Mouse (Mus musculus): ENCODE results near the gene Olfr1158.
"Not testable (repeated sequence)": the region's sequence is repeated elsewhere in the genome, so short reads cannot be mapped to it uniquely, and the experiment has no call there.

The Olfr1158 gene

GRCm38 (mm10) chr2:87989813-87990212 is at the start of gene Olfr1158:
Gene Olfr1158, plus strand, starts transcription at chr2:87990113.
- DNase-seq (ENCODE audit: low read depth, low spot score), result no peak

DNA sequence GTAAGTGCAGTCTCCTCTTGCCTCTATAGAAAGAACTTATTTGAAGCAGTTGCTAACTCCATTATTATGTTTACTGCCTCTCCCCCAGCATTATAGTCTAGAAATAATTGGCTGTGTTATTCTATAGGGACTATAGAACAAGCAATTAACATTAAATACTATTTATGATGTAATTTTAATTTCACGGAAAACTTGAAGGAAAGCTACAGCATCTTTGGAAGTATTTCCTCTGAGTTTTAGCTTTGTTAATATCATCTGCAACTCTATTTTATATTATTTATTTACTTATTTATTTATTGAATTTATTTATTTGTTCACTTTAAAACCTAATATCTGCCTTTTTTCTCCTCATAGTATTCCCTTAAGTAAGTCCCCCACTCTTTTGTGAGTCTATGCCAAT is 44.9 kb upstream of the Olfr1158 start, which contains the start of gene Olfr1155:
Gene Olfr1155 (minus strand): TSS at position 101 of the 400 bp plus-strand sequence.
- DNase-seq (ENCODE audit: low read depth, low spot score), result no peak

- no peak for DNase-seq (ENCODE audit: low read depth, low spot score)
These were observed 36.9 kb upstream of the Olfr1158 start, which contains the start of gene Olfr1156 for GRCm38 (mm10) chr2:87953000-87953399. Gene Olfr1156, minus strand, starts transcription at chr2:87953100.

GRCm38 (mm10) chr2:87968199-87968598 is 21.7 kb upstream of the Olfr1158 start, which contains the start of gene Olfr1157:
Gene Olfr1157, minus strand, starts transcription at chr2:87968299.
- DNase-seq (ENCODE audit: low read depth, low spot score), result no peak

- no peak for DNase-seq (ENCODE audit: low read depth, low spot score)
These were observed 15.3 kb upstream of the Olfr1158 start, which contains the start of gene Olfr74 for GRCm38 (mm10) chr2:87974563-87974962. Gene Olfr74, minus strand, starts transcription at chr2:87974663.

- DNase-seq (ENCODE audit: low read depth, low spot score), result no peak
These were observed 17.8 kb downstream of the Olfr1158 start, which contains the start of gene Olfr1160 for GRCm38 (mm10) chr2:88007515-88008318. Gene Olfr1160, minus strand, starts transcription at chr2:88008268.

DNA sequence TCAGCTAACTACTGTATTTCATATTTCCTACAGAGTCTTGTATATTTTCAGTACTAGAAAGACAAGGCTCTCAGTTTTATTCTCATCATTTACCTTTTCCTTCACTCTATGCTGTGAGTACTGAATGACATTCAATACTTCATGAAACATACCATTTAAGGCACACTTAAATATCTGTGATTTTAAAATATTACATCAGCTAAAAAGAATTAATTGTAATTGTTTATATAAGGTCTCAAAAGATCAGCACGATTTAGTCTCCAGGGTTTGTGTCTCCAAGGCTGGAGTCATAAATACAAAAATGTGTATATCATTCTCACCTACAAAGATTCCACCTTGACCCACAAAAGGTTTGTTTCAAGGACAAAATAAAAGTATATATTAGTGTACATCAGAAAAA is 32.6 kb downstream of the Olfr1158 start, which contains the start of gene Olfr1161:
Gene Olfr1161 (plus strand): TSS at position 301 of the 400 bp plus-strand sequence.
- not testable (repeated sequence) for DNase-seq (ENCODE audit: low read depth, low spot score)

DNA sequence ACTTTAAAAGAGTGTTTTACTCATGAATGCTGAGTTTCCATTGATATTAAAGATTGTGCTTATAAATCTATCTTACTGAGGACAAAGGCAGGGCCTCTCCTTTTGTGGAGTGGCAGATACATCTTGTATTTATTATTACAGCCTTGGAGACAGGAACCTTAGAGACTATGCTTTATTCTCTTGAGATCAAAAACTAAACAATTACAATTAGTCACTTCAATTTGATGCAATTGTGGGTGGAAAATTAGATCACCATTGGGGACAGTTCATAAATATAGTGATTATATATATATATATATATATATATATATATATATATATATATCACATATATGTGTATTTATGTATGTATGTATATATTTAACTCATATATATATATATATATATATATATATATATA is 47.7 kb downstream of the Olfr1158 start, which contains the start of gene Olfr73:
Gene Olfr73 (minus strand): TSS at position 101 of the 400 bp plus-strand sequence.
- DNase-seq (ENCODE audit: low read depth, low spot score), result no peak

Data from ZHBTc4 (cell line).